ENCODE assay signal across 18 mouse cellular contexts in the genomic region with DNA sequence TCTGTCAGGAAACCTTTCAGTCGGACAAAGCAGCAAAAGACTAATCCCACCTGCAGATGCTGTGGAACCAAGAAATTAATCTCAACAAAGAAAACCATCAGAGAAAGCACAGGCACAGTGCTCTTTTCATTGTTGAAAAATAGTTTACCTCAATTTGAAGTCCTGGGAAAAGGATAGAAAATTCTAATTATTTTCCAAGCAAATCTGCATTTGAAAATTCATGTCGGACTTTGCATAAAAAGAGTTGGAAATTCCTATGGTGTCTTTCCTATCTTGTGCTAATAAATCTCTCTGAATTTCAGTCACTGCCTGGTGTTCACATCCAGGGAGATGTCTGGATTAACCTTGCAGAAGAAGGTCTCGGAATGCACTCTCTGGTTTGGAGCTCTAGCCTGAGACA. TPM values are rescaled to one million over a fixed set of nuclear protein-coding genes. Genes with fewer than 3 reads are reported as not detected.
DNase-seq lines count a peak whose midpoint lies in the region.
"Had no signal": no experiment of that assay in that cellular context is flagged by ENCODE, and none has a peak within 500 bp of the region (broad histone marks: within the 10 kb centered on the region; RNA-seq: fewer than 3 reads in every experiment).

Gene Dgkb (plus strand): TSS at position 301 of the 400 bp plus-strand sequence.

- intact Hi-C loops in left cerebral cortex, postnatal 36 days (cut with DNase I): no loop called here

- DNase-seq in layer of hippocampus, adult 8-10 months (ENCODE audit: low spot score in 2 of 2): no peak
- no peak for DNase-seq in layer of hippocampus, adult 9-10 months (ENCODE audit: low spot score)
- DNase-seq in layer of hippocampus, postnatal 10 days (ENCODE audit: low spot score in 2 of 2): no peak
- DNase-seq in layer of hippocampus, postnatal 25 days (ENCODE audit: extremely low spot score in 1 of 2, low spot score in 1 of 2): no peak
- no peak for DNase-seq in left cerebral cortex, postnatal 36 days (ENCODE audit: low spot score in 2 of 2)
- DNase-seq in adrenal gland, adult (ENCODE audit: inconsistent age in 2 of 2, low spot score in 1 of 2): no peak
- DNase-seq in thymus, adult 18-20 months: no peak
- DNase-seq: adrenal gland, postnatal 14 days; cerebellum, adult 9-10 months; gastrocnemius, postnatal 25 days; heart, adult 18-20 months; heart, postnatal 10 days; kidney, adult 11 months; lung, postnatal 36 days; retina, postnatal 1 day; right cerebral cortex, postnatal 25 days; spleen, adult 18-20 months had no signal

RNA-seq across cellular contexts. Expression of gene Dgkb, which starts in this region (rescaled TPM):
- 100 to 1,000 TPM; 139 to 177 (median 153) TPM for total RNA-seq in layer of hippocampus, adult 8-10 months (2022)
- 10 to 100 TPM; 75.8 to 85.5 TPM for total RNA-seq in layer of hippocampus, postnatal 10 days (2021)
- total RNA-seq in layer of hippocampus, postnatal 25 days (2021): 100 to 1,000 TPM; 147 to 151 TPM
- total RNA-seq in left cerebral cortex, postnatal 36 days (2021): 100 to 1,000 TPM; 115 to 139 TPM
- total RNA-seq: MEL had no signal
